Comparison of ENCODE assay signal across 10 mouse cellular contexts in genomic region chr6:8472915-8473314, GRCm38 (mm10). TPM values are rescaled to one million over a fixed set of nuclear protein-coding genes. Genes with fewer than 3 reads are reported as not detected.
DNase-seq lines count a peak whose midpoint lies in the region; ATAC-seq and TF ChIP-seq lines count a peak whose summit lies in the region.
"Had no signal": no experiment of that assay in that cellular context is flagged by ENCODE, and none has a peak within 500 bp of the region (broad histone marks: within the 10 kb centered on the region; RNA-seq: fewer than 3 reads in every experiment).

No protein-coding gene starts in this region.

- no peak for TF ChIP-seq POLR2A in liver, adult 2 months (IDR thresholded peaks at IDR 0.05; ENCODE audit: extremely low read depth, insufficient read depth, low read length)
- TF ChIP-seq POLR2A in cerebellum, adult 2 months (IDR thresholded peaks at IDR 0.05; ENCODE audit: borderline replicate concordance, insufficient read depth, low read length) = no peak

- no peaks in the 10 kb centered on the region for H3K36me3 ChIP-seq in liver, adult 2 months (ENCODE audit: control insufficient read depth, insufficient read depth, low read length)
- H3K36me3 ChIP-seq in liver, embryonic 11.5 days (ENCODE audit: control insufficient read depth, insufficient read depth, low read length) = no peaks in the 10 kb centered on the region
- no peaks in the 10 kb centered on the region for H3K36me3 ChIP-seq in forebrain, embryonic 16.5 days (ENCODE audit: control insufficient read depth, insufficient read depth)
- no peaks in the 10 kb centered on the region for H3K36me3 ChIP-seq in forebrain, embryonic 15.5 days

- H3K27ac ChIP-seq in liver, adult 2 months (replicated peaks; ENCODE audit: insufficient read depth, low read depth, low read length) = no peak overlapping the region
- H3K27ac ChIP-seq in liver, embryonic 11.5 days (ENCODE audit: low read depth, low read length) = no peak overlapping the region
- H3K27ac ChIP-seq in forebrain, embryonic 16.5 days (ENCODE audit: low read length) = no peak overlapping the region
- H3K27ac ChIP-seq in cerebellum, adult 2 months (ENCODE audit: insufficient read depth, low read length) = no peak overlapping the region
- no peak overlapping the region for H3K27ac ChIP-seq in forebrain, embryonic 15.5 days (replicated peaks)
- H3K27ac ChIP-seq: forebrain, embryonic 13.5 days; macrophage had no signal

- 57% methylated on average over 5 of the region's 5 CpGs for WGBS in liver, adult 2 months
- WGBS in liver, embryonic 11.5 days = 41% methylated on average over 5 of the region's 5 CpGs
- WGBS in forebrain, embryonic 16.5 days = 88% methylated on average over 5 of the region's 5 CpGs
- 70% methylated on average over 5 of the region's 5 CpGs for WGBS in cerebellum, adult 2 months
- WGBS in forebrain, embryonic 15.5 days = 84% methylated on average over 5 of the region's 5 CpGs

- TF ChIP-seq CTCF in liver, adult 2 months (IDR thresholded peaks at IDR 0.05; ENCODE audit: low read depth, low read length) = no peak
- no peak for TF ChIP-seq CTCF in cerebellum, adult 2 months (IDR thresholded peaks at IDR 0.05; ENCODE audit: borderline replicate concordance, insufficient read depth, low read depth, low read length)

- H3K79me2 ChIP-seq in liver, adult 2 months (ENCODE audit: control insufficient read depth, insufficient read depth, low read length) = no peaks in the 10 kb centered on the region

- DNase-seq in liver, adult 2 months (ENCODE audit: extremely low read depth, low read depth, low spot score) = peak; percentile 82
- no peak for DNase-seq in liver, embryonic 11.5 days (ENCODE audit: low spot score)
- peak; percentile 17 to 18 for DNase-seq in gastrocnemius, postnatal 36 days
- peak; percentile 29 for DNase-seq in heart, postnatal 4 days
- DNase-seq in lung, postnatal 36 days = peak; percentile 61
- DNase-seq in cerebellum, adult 2 months = no peak

- no peak overlapping the region for H3K9ac ChIP-seq in liver, adult 2 months (ENCODE audit: low read depth, low read length)
- no peak overlapping the region for H3K9ac ChIP-seq in liver, embryonic 11.5 days (ENCODE audit: low read depth, low read length)
- H3K9ac ChIP-seq in forebrain, embryonic 16.5 days (replicated peaks; ENCODE audit: low read depth, low read length) = no peak overlapping the region
- H3K9ac ChIP-seq in forebrain, embryonic 15.5 days (replicated peaks) = no peak overlapping the region
- H3K9ac ChIP-seq: forebrain, embryonic 13.5 days had no signal

- no peak overlapping the region for H3K4me3 ChIP-seq in liver, adult 2 months (ENCODE audit: insufficient read depth, low read depth, low read length)
- no peak overlapping the region for H3K4me3 ChIP-seq in liver, embryonic 11.5 days (ENCODE audit: low read depth, low read length)
- no peak overlapping the region for H3K4me3 ChIP-seq in forebrain, embryonic 16.5 days (replicated peaks; ENCODE audit: low read length)
- no peak overlapping the region for H3K4me3 ChIP-seq in cerebellum, adult 2 months (replicated peaks; ENCODE audit: insufficient read depth, low read depth, low read length)
- H3K4me3 ChIP-seq in forebrain, embryonic 15.5 days = no peak overlapping the region
- H3K4me3 ChIP-seq: forebrain, embryonic 13.5 days had no signal

- H3K27me3 ChIP-seq in liver, adult 2 months (ENCODE audit: control insufficient read depth, insufficient read depth, low read length) = no peaks in the 10 kb centered on the region
- no peaks in the 10 kb centered on the region for H3K27me3 ChIP-seq in liver, embryonic 11.5 days (replicated peaks; ENCODE audit: control insufficient read depth, insufficient read depth, low read length)
- H3K27me3 ChIP-seq in forebrain, embryonic 16.5 days (replicated peaks; ENCODE audit: control insufficient read depth, insufficient read depth, low read length) = no peaks in the 10 kb centered on the region
- H3K27me3 ChIP-seq in cerebellum, adult 2 months (ENCODE audit: control insufficient read depth, insufficient read depth, low read length) = no peaks in the 10 kb centered on the region
- no peaks in the 10 kb centered on the region for H3K27me3 ChIP-seq in forebrain, embryonic 15.5 days
- H3K27me3 ChIP-seq: forebrain, embryonic 13.5 days had no signal

- intact Hi-C loops in gastrocnemius, postnatal 36 days (cut with DNase I) = no loop called here

- H3K9me3 ChIP-seq in liver, embryonic 11.5 days (ENCODE audit: control insufficient read depth, low read length) = no peaks in the 10 kb centered on the region
- H3K9me3 ChIP-seq in forebrain, embryonic 16.5 days (ENCODE audit: control insufficient read depth, low read length) = no peaks in the 10 kb centered on the region
- no peaks in the 10 kb centered on the region for H3K9me3 ChIP-seq in forebrain, embryonic 15.5 days
- H3K9me3 ChIP-seq: forebrain, embryonic 13.5 days had no signal

- H3K4me2 ChIP-seq in liver, embryonic 11.5 days = no peak overlapping the region
- no peak overlapping the region for H3K4me2 ChIP-seq in forebrain, embryonic 16.5 days (ENCODE audit: low read length)
- H3K4me2 ChIP-seq in forebrain, embryonic 15.5 days (replicated peaks) = no peak overlapping the region
- H3K4me2 ChIP-seq: forebrain, embryonic 13.5 days had no signal

- H3K4me1 ChIP-seq in liver, adult 2 months (ENCODE audit: control insufficient read depth, insufficient read depth, low read length) = peaks cover 10% of the 10 kb centered on the region
- H3K4me1 ChIP-seq in liver, embryonic 11.5 days (replicated peaks; ENCODE audit: control insufficient read depth, insufficient read depth, low read length) = no peaks in the 10 kb centered on the region; the same call in 1 of the 2 replicates
- no peaks in the 10 kb centered on the region; the same call in 1 of the 2 replicates for H3K4me1 ChIP-seq in forebrain, embryonic 16.5 days (replicated peaks; ENCODE audit: control insufficient read depth, insufficient read depth, low read length)
- no peaks in the 10 kb centered on the region for H3K4me1 ChIP-seq in cerebellum, adult 2 months (ENCODE audit: control insufficient read depth, insufficient read depth, low read length)
- H3K4me1 ChIP-seq in forebrain, embryonic 15.5 days = 0 out of 2 replicates have a peak, but pooled peaks cover 2% of the 10 kb centered on the region

- no peak; the same call in 1 of the 2 replicates for ATAC-seq in liver, embryonic 11.5 days (replicated peaks; ENCODE audit: low FRiP score)
- no peak for ATAC-seq in forebrain, embryonic 16.5 days
- no peak for ATAC-seq in forebrain, embryonic 15.5 days (replicated peaks)
- ATAC-seq: forebrain, embryonic 13.5 days had no signal

RNA-seq across cellular contexts. Expression of gene Glcci1, which starts 36.5 kb away (rescaled TPM):
- total RNA-seq in liver, adult 2 months (2014; rRNA removed) = 2.1 and 3.2 TPM in 2 replicates
- 1.5 and 2.6 TPM in 2 replicates for polyA plus RNA-seq in liver, adult 2 months (2012; rRNA removed)
- 3.8 and 3.9 TPM in 2 replicates for polyA plus RNA-seq in liver, embryonic 11.5 days (2014; fragmentation: Nextera tagmentation; extraction: Ambion mirVana)
- total RNA-seq in gastrocnemius, postnatal 36 days (2021) = 1 to 10 TPM; 5.2 to 7.4 TPM
- 10 to 100 TPM; 15.4 to 16.7 TPM for total RNA-seq in heart, postnatal 4 days (2021)
- 12.2 and 16.2 TPM in 2 replicates for polyA plus RNA-seq in forebrain, embryonic 16.5 days (2015; fragmentation: Nextera tagmentation; extraction: Ambion mirVana)
- 12.2 and 18.0 TPM in 2 replicates for polyA plus RNA-seq in cerebellum, adult 2 months (2012; rRNA removed)
- 16.9 and 19.0 TPM in 2 replicates for polyA plus RNA-seq in forebrain, embryonic 15.5 days (2015; fragmentation: Nextera tagmentation; extraction: Ambion mirVana)

Comparison
In these comparisons a context has a peak if more than half of its experiments do, and no peak if none do; other contexts are left out.
1. DNase-seq: peak in liver, adult 2 months (single experiment), gastrocnemius, postnatal 36 days (2 of 2), heart, postnatal 4 days (single experiment) and lung, postnatal 36 days (single experiment); none in liver, embryonic 11.5 days (single experiment) and cerebellum, adult 2 months (0 of 2).